Mouse (Mus musculus): ENCODE measurements at regions not wholly inside any gene's neighbourhood (a gene's known extent, or its start where the extent isn't known, plus 50 kb on each side); places are given as distances from the start of the nearest gene placed in this dataset.

DNA sequence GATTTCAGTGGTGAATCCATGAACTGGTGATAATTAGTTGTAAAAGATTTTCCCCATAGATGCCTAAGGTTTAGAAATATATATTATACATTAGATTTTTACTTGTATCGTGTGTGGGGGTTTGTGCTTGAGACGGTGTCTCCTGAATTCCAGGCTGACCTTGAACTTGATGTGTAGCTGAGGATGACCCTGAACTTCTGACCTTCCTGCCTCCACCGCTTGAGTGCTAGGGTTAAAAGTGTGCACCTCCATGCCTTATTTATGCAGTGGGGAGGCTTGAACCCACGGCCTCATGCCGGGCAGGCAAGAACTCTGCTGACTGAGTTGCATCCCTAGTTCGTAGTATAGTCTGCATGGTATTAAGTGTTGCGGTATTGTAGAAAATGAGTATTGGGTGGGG lies 69.3 kb upstream of the Arid5b start:
- TF ChIP-seq POLR2A (IDR thresholded peaks at IDR 0.05; ENCODE audit: extremely low read depth, insufficient read depth, low read length) (no peak), CTCF (IDR thresholded peaks at IDR 0.05; ENCODE audit: low read depth, low read length) (no peak)
- Histone ChIP-seq H3K79me2 (ENCODE audit: control insufficient read depth, insufficient read depth, low read length) (no peaks in the 10 kb centered on the region), H3K4me1 (ENCODE audit: control insufficient read depth, insufficient read depth, low read length) (peaks cover 5% of the 10 kb centered on the region), H3K27ac (replicated peaks; ENCODE audit: insufficient read depth, low read depth, low read length) (no peak overlapping the region), H3K36me3 (ENCODE audit: control insufficient read depth, insufficient read depth, low read length) (no peaks in the 10 kb centered on the region), H3K27me3 (ENCODE audit: control insufficient read depth, insufficient read depth, low read length) (no peaks in the 10 kb centered on the region), H3K9ac (ENCODE audit: low read depth, low read length) (no peak overlapping the region), H3K4me3 (ENCODE audit: insufficient read depth, low read depth, low read length) (no peak overlapping the region)
- 94% methylated on average over 7 of the region's 7 CpGs for WGBS
- no peak for DNase-seq (ENCODE audit: extremely low read depth, low read depth, low spot score)

DNA sequence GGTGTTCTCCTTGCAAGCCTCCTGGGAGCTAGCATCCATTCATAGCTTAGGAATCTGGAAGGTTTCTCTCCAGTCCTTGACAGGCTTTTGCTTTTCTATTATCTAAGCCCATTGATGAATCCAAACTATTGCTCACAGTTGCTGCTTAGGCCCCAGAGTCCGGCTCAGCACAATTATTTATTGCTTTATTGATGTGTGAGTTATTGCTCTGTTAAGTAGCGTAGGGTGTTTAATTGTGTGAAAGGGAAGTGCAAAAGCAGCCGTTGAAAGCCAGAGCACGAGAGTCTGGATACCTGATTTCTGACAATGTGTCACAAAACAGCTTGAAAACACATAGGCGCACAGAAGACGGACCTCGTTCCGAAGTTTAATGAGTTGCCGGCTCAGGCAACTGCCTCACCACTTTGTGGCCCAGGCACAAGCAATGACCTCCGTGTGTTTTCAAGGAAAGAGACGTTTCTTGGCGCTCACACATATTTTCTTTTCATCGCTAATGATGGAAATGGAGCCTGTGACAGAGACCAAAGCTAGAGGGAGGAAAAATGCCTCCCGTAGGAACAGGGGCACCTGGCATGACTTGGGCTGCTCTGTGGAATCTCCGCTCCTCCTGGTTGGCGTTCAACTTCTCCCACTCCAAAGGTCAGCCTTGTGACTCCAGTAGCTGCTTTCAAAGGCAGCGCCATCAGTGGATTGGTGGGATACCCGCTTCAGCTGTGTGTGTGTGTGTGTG lies 66.6 kb upstream of the Arid5b start:
- H3K27me3 ChIP-seq (ENCODE audit: control insufficient read depth, insufficient read depth, low read length), result no peaks in the 10 kb centered on the region
- 97% methylated on average over 18 of the region's 18 CpGs for WGBS
- no peaks in the 10 kb centered on the region for H3K79me2 ChIP-seq (ENCODE audit: control insufficient read depth, insufficient read depth, low read length)
- H3K4me1 ChIP-seq (ENCODE audit: control insufficient read depth, insufficient read depth, low read length), result no peaks in the 10 kb centered on the region
- no peak overlapping the region for H3K9ac ChIP-seq (ENCODE audit: low read depth, low read length)
- no peak for TF ChIP-seq CTCF (IDR thresholded peaks at IDR 0.05; ENCODE audit: low read depth, low read length)
- TF ChIP-seq POLR2A (IDR thresholded peaks at IDR 0.05; ENCODE audit: extremely low read depth, insufficient read depth, low read length), result no peak
- no peak overlapping the region for H3K27ac ChIP-seq (replicated peaks; ENCODE audit: insufficient read depth, low read depth, low read length)
- DNase-seq (ENCODE audit: extremely low read depth, low read depth, low spot score), result no peak
- no peak overlapping the region for H3K4me3 ChIP-seq (ENCODE audit: insufficient read depth, low read depth, low read length)
- no peaks in the 10 kb centered on the region for H3K36me3 ChIP-seq (ENCODE audit: control insufficient read depth, insufficient read depth, low read length)

DNA sequence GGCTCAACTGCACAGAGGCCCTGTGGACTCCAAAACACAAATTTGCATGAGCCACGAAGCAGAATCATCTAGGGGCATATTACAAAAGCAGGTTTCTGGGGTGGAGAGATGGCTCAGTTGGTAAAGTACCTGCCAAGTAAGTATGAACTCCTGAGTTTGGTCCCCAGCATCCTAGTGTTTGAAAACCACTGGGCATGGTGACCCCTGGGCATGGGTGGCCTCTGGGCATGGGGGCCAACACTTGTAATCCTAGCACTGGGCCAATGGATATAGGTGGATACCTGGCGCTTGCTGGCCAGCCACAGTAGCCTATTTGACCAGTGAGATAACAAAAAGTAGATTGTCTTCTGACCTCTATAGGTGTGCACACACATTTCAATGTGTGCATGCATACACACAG lies 65.7 kb upstream of the Arid5b start:
- TF ChIP-seq CTCF (IDR thresholded peaks at IDR 0.05; ENCODE audit: low read depth, low read length), result no peak
- TF ChIP-seq POLR2A (IDR thresholded peaks at IDR 0.05; ENCODE audit: extremely low read depth, insufficient read depth, low read length), result no peak
- no peaks in the 10 kb centered on the region for H3K36me3 ChIP-seq (ENCODE audit: control insufficient read depth, insufficient read depth, low read length)
- H3K27me3 ChIP-seq (ENCODE audit: control insufficient read depth, insufficient read depth, low read length), result no peaks in the 10 kb centered on the region
- H3K4me1 ChIP-seq (ENCODE audit: control insufficient read depth, insufficient read depth, low read length), result no peaks in the 10 kb centered on the region
- no peak overlapping the region for H3K27ac ChIP-seq (replicated peaks; ENCODE audit: insufficient read depth, low read depth, low read length)
- DNase-seq (ENCODE audit: extremely low read depth, low read depth, low spot score), result no peak
- WGBS, result 99% methylated on average over 2 of the region's 2 CpGs
- H3K4me3 ChIP-seq (ENCODE audit: insufficient read depth, low read depth, low read length), result no peak overlapping the region
- H3K79me2 ChIP-seq (ENCODE audit: control insufficient read depth, insufficient read depth, low read length), result no peaks in the 10 kb centered on the region
- no peak overlapping the region for H3K9ac ChIP-seq (ENCODE audit: low read depth, low read length)

DNA sequence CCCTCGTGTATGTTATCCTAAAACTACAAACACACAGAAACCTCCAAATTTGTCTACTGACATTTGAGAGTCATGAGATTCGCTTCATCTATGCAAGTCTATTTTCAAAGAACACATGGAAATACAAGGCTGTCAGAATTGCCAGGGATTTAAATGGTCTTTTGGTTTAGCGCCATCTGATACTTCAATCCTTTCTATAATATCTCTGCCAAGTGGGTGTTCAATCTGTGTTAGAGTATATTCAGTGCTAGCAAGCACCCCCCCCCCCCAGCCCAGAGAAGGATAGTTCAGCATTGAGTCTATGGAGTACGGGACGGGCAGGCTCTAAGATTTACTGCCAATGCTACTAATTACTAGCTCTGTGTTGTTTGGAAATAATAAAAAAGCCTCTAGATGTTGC lies 55.5 kb upstream of the Arid5b start:
- 90% methylated on average over 5 of the region's 5 CpGs for WGBS

More for the DNA sequence above, 55.5 kb upstream of the Arid5b start:
- no peak overlapping the region for H3K9ac ChIP-seq (ENCODE audit: low read depth, low read length)
- no peaks in the 10 kb centered on the region for H3K36me3 ChIP-seq (ENCODE audit: control insufficient read depth, insufficient read depth, low read length)
- no peak for DNase-seq (ENCODE audit: extremely low read depth, low read depth, low spot score)
- no peaks in the 10 kb centered on the region for H3K27me3 ChIP-seq (ENCODE audit: control insufficient read depth, insufficient read depth, low read length)
- no peaks in the 10 kb centered on the region for H3K79me2 ChIP-seq (ENCODE audit: control insufficient read depth, insufficient read depth, low read length)
- no peak for TF ChIP-seq POLR2A (IDR thresholded peaks at IDR 0.05; ENCODE audit: extremely low read depth, insufficient read depth, low read length)
- TF ChIP-seq CTCF (IDR thresholded peaks at IDR 0.05; ENCODE audit: low read depth, low read length), result no peak
- no peaks in the 10 kb centered on the region for H3K4me1 ChIP-seq (ENCODE audit: control insufficient read depth, insufficient read depth, low read length)
- no peak overlapping the region for H3K27ac ChIP-seq (replicated peaks; ENCODE audit: insufficient read depth, low read depth, low read length)
- H3K4me3 ChIP-seq (ENCODE audit: insufficient read depth, low read depth, low read length), result no peak overlapping the region
